Mouse (Mus musculus) induced T-regulatory cell, adult 2 months (primary cell): Measurements from ENCODE around the gene Chmp5.
"Not testable (repeated sequence)": the region's sequence is repeated elsewhere in the genome, so short reads cannot be mapped to it uniquely, and the experiment has no call there.

Source experiments
- DNase-seq: peaks from one replicate; pipeline ENCODE4 v3.0.0-alpha.2; 2012; ENCODE audit warnings: low read depth

Gene Chmp5

DNA sequence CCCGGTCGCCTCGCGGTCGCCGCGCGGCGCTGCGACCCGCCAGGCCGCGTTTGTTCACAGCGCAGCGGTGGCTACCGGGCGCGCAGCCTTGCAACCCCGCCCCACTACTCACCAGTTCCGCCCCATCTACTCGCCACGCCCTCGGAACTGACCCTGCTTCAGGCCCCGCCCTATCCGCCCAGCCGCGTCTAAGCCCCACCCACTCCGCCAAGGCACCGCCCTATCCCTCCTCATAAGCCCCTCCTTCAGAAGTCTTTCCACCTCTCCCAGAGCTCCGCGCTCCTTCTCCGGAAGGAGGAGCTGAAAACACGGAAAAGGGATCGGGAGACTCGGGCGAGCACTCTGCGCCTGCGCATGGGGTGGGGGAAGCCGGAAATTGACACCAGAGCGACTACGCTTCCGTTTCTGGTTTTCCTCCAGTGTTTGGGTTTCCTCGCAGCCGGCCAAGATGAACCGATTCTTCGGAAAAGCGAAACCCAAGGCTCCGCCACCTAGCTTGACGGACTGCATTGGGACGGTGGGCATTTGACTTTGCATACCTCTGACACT, at the start of gene Chmp5, which contains the start of gene Bag1:
Gene Chmp5 (plus strand): TSS at position 248 of the 549 bp plus-strand sequence.
Gene Bag1 (minus strand): TSS at position 135 of the 549 bp plus-strand sequence.
- peak; percentile 99 for DNase-seq

DNA sequence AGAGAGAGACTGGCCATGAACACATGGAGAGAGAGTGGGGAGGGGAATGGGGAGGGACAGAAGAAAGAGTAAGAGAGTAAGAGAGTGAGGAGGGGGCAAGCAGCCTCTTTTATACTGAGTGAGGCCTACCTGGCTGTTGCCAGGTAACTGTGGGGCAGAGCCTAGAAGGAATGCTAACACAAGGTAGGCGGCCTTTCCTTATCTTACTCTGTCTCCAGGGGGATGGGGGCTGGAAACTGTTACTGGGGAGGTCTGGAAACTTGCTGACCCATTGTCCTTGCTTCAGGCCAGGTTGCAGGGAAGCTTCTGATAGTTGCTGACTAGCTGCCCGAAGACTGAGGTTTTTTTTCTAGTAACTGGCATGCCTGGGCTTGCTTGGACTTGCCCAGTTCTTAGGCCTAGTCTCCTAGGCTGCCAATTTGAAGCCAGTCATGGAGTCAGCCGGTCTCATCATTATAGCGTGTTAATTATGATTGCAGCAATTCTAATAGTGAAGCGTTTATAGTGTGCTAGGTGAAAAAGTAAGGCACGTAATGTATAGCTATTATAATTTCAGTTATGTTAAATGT, 49.6 kb upstream of the Chmp5 start:
- no peak for DNase-seq

GRCm38 (mm10) chr4:40899264-40899663, 48.9 kb upstream of the Chmp5 start:
- DNase-seq = no peak

DNA sequence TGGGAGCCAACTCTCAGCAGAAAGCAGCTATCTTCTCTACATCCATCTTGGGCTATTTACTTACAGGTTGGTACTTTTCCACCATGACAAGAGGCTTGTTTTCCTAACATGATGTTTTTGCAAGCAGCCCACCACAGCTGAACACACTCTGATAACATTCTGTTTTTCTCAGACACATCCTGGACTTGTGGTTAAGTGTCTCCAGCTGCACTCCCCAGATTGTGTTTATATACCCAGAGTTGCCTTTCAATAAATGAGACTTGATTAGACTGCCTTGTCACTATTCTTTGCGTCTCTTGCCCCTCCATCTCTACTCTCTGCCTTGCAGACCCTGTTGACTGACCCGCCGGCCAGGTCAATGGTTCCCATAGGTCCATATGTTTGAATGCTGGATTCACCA, 48.1 kb upstream of the Chmp5 start:
- no peak for DNase-seq

DNA sequence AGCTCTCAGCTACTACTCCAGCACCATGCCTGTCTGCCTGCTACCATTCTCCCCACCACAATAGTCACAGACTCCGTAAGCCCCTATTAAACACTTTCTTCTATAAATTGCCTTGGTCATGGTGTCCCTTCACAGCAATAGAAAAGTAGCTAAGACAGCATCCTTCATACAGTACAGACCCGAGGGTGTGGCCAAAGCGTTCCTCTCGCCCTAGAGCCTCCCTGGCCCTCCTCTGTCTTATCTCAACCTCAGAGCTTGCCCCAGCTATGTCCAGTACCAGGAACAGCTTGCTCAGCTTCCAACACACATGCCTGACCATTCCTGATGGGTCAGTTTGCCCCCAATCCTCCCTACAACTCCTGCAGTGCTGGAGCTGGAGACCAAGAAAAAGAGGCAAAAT, 47.6 kb upstream of the Chmp5 start:
- no peak for DNase-seq

DNA sequence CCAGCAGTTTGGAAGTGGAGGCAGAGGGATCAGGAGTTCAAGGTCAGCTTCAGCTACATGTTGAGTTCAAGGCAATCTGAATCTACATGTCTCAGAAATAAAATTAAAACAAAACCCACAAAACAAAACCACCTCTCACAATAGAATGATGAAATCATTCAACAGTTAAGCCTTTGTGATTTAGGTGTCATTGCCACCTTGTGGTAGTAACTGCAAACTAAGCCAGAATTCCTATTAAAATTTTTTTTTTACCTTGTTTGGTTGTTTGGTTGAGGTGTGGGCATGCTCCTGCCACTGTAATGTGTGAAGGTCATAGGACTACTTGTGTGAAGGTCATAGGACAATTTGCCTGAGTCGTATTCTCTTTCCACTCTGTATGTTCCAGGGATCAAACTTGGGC, 41.9 kb upstream of the Chmp5 start:
- DNase-seq = peak; percentile 75

DNA sequence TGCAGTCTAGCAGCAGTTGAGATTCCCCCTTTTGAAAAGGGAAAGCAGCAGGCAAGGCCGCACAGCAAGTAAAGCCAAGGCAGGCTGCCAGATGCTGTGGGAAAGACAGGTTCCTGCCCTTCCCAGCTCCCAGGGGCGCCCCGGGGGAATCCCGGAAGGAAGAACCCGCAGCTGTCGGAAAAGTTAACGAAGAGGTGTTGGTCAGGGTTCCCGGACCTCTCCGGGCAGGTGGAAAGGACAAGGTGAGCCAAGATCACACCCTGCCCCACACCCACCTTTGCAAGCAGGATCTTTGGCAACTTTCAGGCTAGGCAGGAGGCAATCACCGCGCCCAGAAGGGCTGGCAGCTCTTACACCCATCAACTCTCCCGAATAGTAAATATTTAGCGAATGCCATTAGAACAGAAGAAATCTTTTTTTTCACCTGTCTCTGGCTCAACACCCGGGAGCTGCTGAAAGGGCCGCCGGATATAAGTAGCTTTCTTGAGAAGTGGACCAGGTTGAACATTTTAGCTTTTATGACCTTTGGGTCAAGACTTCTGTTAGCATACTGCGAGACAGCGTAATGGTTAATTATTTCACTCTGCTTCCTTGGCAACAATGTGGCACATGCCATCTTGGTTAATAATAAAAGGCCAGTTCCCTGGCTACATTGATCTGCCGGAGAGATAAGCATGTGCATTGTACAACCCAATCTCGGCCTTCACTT, 39.8 kb upstream of the Chmp5 start:
- no peak for DNase-seq

DNA sequence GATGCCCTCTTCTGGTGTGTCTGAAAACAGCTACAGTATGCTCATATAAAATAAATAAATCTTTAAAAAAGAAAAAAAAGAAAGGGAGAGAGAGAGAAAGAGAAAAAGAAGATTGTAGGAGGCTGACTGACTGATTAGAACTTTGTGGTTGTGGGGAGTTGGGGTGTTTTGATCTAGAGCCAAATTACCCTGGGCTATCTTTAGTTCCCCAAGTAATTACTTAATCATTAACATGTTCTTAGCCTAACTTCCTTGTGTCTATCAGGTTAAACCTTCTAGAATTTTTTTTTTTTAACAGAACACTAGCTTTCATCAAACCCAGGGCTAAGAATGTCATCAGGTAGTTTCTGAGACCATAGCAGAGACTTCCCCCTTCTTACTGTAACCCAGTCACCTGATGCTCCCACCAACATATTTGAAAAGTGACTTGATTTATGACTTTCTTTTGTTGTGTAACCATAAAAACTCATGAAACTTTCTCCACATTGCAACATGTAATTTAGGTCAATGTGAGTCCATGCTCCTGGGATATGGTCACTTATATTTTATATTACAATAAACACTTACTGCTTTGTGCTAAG, 33.8 kb upstream of the Chmp5 start:
- DNase-seq = no peak

GRCm38 (mm10) chr4:40915947-40916346, 32.3 kb upstream of the Chmp5 start:
- DNase-seq = no peak

DNA sequence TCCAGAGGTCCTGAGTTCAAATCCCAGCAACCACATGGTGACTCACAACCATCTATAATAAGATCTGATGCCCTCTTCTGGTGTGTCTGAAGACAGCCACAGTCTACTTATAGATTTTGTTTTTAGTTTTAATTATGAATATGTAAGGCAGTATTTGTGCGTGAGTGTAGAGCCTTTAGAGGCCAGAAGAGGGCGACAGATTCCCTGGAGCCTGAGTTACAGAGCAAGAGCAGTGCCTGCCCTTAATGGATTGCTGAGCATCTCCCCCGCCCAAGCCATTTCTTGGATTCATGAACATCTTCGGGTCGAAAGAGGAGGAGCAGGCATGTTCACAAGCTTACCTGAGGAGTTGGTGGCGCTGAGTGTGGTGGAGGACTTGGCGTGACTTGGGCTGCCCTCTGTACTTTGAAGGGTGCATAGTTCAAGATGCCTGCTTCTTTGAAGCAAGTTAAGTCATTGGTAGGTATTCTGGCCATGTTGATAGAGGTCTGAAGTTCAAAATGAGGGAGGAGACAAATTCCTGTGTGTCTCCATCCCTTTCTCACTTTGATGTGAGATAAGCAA, 31.5 kb upstream of the Chmp5 start:
- no peak for DNase-seq

GRCm38 (mm10) chr4:40919785-40920184, 28.4 kb upstream of the Chmp5 start, which contains the start of gene Spink4:
Gene Spink4, plus strand, starts transcription at chr4:40920052.
- no peak for DNase-seq

DNA sequence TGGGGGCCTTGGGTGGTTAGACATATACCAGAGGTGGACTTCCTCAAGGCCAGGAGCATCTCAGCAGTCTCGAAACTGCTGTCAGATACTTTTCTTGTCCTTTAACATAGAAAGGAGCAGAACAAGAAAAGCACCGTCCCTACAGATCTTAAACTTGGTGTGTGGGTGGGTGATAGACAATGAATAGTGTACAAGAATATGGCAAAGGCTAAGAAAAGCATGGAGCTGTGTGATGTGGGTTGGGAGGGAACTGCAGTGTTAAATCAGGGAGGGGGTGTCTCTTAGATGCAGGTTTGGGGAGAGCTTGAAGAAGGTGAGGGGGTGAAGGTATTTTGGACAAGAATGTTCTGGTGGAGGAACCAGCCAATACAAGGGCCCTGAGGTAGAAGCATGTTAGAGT, 27.6 kb upstream of the Chmp5 start:
- no peak for DNase-seq

DNA sequence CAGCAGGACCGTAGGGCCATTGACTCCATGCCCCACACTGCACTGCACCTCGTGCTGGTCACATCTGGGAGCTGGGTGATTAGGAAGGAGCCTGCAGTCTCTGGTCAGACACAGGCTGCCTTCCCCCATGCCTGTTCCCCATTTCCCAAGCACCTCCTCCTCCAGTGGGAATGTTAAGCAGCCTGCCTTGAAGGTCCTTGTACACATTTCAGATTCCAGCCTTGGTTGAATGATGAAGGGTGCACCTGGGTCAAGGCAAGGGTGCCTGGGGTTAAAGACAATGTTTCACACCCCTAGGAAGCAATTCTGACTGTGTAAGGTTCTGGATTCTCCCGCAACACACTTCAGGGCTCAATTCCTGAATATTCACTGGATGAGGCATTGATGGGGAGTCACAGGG, 26.9 kb upstream of the Chmp5 start:
- no peak for DNase-seq

DNA sequence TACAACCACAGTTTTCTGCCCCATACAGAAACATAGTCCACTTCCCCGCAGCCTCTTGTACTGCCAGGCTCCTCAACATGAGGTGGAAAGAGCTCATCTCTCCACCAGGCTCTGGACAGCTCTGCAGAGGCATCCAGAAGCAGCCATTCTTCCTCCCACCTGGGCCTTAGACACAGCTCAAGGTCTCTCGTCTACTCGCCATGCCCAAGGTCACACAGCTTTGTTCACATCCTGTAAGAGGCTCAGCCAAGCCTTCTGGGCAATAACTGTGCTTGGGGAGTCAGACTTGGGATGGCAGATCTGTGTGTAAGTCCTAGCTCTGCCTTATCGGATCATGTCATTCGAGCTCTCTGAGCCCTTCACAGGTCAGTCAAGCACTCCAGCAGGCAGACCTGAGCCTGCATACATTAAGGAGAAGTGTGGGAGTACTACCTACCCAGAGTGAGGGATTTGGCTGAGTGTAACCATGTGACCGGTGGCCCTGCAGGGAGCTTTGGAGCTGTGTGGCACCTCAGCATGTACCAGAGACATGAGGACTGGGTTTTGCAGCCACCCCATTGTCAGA, 25.0 kb upstream of the Chmp5 start:
- DNase-seq = no peak

- DNase-seq = no peak
These were observed 22.6 kb upstream of the Chmp5 start for GRCm38 (mm10) chr4:40925568-40925967.

GRCm38 (mm10) chr4:40929046-40929445, 19.2 kb upstream of the Chmp5 start:
- no peak for DNase-seq

- DNase-seq = no peak
These were observed 14.5 kb upstream of the Chmp5 start for GRCm38 (mm10) chr4:40933694-40934093.

- DNase-seq = not testable (repeated sequence)
These were observed 13.8 kb upstream of the Chmp5 start for GRCm38 (mm10) chr4:40934369-40934768.

- DNase-seq = no peak
These were observed 11.9 kb upstream of the Chmp5 start for GRCm38 (mm10) chr4:40936175-40936839.

- DNase-seq = no peak
These were observed 9.4 kb upstream of the Chmp5 start for GRCm38 (mm10) chr4:40938793-40939192.

DNA sequence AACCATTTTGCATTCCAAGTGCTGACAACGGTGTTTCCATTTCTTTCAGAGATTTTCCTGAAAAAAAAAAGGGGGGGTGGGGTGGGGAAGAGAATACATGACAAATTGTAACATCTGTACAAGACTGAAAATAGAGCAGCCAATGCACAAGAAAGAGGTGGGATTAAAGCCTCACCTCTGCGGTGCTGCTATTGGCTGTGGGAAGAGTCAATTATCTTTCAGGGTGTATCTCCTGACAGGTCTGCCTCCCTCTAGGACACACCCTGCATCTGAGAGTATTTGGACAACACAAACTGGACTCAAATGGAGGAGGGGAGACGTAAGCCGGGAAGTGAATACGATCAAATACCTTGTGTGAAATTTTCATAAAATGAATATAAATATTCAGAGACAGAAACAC, 4.6 kb upstream of the Chmp5 start:
- DNase-seq = no peak
